ENCODE assay signal across 10 mouse cellular contexts in the genomic region with DNA sequence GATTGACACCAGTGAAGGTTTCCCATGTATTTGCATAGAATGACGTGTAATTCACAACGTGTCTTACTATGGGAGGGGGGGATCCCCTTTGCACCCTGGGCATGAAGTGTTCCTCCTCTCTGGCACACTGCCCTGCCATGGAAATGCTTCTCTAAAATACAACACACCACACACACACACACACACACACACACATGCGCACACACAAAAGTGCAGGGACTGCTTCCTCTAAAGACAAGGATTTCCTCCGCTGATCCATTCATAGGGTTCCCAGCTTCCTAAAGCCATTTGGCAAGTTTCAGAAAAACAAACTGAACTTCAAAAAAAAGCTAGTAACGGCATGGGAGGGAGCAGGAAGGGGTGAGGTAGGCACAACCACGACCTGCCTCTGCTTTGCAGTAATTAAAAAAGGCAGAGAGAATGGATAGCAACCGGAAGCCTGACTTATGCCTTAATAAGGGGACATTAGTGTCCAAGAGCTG. TPM values are rescaled to one million over a fixed set of nuclear protein-coding genes. Genes with fewer than 3 reads are reported as not detected.
DNase-seq lines count a peak whose midpoint lies in the region; ATAC-seq and TF ChIP-seq lines count a peak whose summit lies in the region.
"Had no signal": no experiment of that assay in that cellular context is flagged by ENCODE, and none has a peak within 500 bp of the region (broad histone marks: within the 10 kb centered on the region; RNA-seq: fewer than 3 reads in every experiment).

No protein-coding gene starts in this region.

- peaks cover 7% of the 10 kb centered on the region; the same call in 1 of the 2 replicates for H3K9me3 ChIP-seq in liver, embryonic 12.5 days (replicated peaks)
- peaks cover 4% of the 10 kb centered on the region; the same call in 1 of the 2 replicates for H3K9me3 ChIP-seq in kidney, embryonic 15.5 days (replicated peaks)
- H3K9me3 ChIP-seq in forebrain, postnatal 0 days (ENCODE audit: low read length) = no peaks in the 10 kb centered on the region

- H3K79me2 ChIP-seq in liver, adult 2 months (ENCODE audit: control insufficient read depth, insufficient read depth, low read length) = no peaks in the 10 kb centered on the region

- H3K36me3 ChIP-seq in liver, adult 2 months (ENCODE audit: control insufficient read depth, insufficient read depth, low read length) = no peaks in the 10 kb centered on the region
- H3K36me3 ChIP-seq in liver, embryonic 12.5 days = peaks cover 26% of the 10 kb centered on the region
- 0 out of 2 replicates have a peak, but pooled peaks cover 8% of the 10 kb centered on the region for H3K36me3 ChIP-seq in kidney, embryonic 15.5 days
- H3K36me3 ChIP-seq in forebrain, postnatal 0 days (ENCODE audit: insufficient read depth) = peaks cover 2% of the 10 kb centered on the region; the same call in 1 of the 2 replicates
- H3K36me3 ChIP-seq: midbrain, embryonic 10.5 days had no signal

- TF ChIP-seq CTCF in liver, adult 2 months (IDR thresholded peaks at IDR 0.05; ENCODE audit: low read depth, low read length) = no peak
- TF ChIP-seq CTCF in forebrain, postnatal 0 days (IDR thresholded peaks at IDR 0.05; ENCODE audit: low read depth) = no peak

- ATAC-seq in liver, embryonic 12.5 days = no peak
- ATAC-seq in kidney, embryonic 15.5 days (replicated peaks; ENCODE audit: low FRiP score) = peak; percentile 17; the same call in 1 of the 2 replicates
- no peak for ATAC-seq in forebrain, postnatal 0 days
- ATAC-seq: intestine, embryonic 16.5 days had no signal

- peak; percentile 18 for DNase-seq in liver, adult 2 months (ENCODE audit: extremely low read depth, low read depth, low spot score)
- DNase-seq in heart, adult 8-10 months (ENCODE audit: low spot score) = peak; percentile 71
- peak; percentile 41 for DNase-seq in naive thymus-derived CD4-positive, alpha-beta T cell, adult 2 months (ENCODE audit: low read depth)
- no peak for DNase-seq in layer of hippocampus, adult 11-12 months (ENCODE audit: low spot score)
- DNase-seq in right cerebral cortex, postnatal 36 days (ENCODE audit: low spot score in 2 of 2) = no peak
- no peak for DNase-seq in forebrain, postnatal 0 days

- no peak overlapping the region for H3K4me3 ChIP-seq in liver, adult 2 months (ENCODE audit: insufficient read depth, low read depth, low read length)
- no peak overlapping the region for H3K4me3 ChIP-seq in liver, embryonic 12.5 days
- no peak overlapping the region for H3K4me3 ChIP-seq in kidney, embryonic 15.5 days (replicated peaks)
- no peak overlapping the region for H3K4me3 ChIP-seq in forebrain, postnatal 0 days (ENCODE audit: low read depth, low read length)
- H3K4me3 ChIP-seq: midbrain, embryonic 10.5 days had no signal

- H3K27ac ChIP-seq in liver, adult 2 months (replicated peaks; ENCODE audit: insufficient read depth, low read depth, low read length) = no peak overlapping the region
- H3K27ac ChIP-seq in liver, embryonic 12.5 days = no peak overlapping the region
- peak overlapping the region; percentile 67; the same call in 1 of the 2 replicates for H3K27ac ChIP-seq in kidney, embryonic 15.5 days
- H3K27ac ChIP-seq in forebrain, postnatal 0 days (ENCODE audit: low read depth, low read length) = no peak overlapping the region
- H3K27ac ChIP-seq: midbrain, embryonic 10.5 days had no signal

- peaks cover 5% of the 10 kb centered on the region for H3K4me1 ChIP-seq in liver, adult 2 months (ENCODE audit: control insufficient read depth, insufficient read depth, low read length)
- H3K4me1 ChIP-seq in liver, embryonic 12.5 days = peaks cover 17% of the 10 kb centered on the region; the same call in 1 of the 2 replicates
- peaks cover 18% of the 10 kb centered on the region for H3K4me1 ChIP-seq in kidney, embryonic 15.5 days
- H3K4me1 ChIP-seq in forebrain, postnatal 0 days (ENCODE audit: insufficient read depth) = peaks cover 3% of the 10 kb centered on the region; the same call in 1 of the 2 replicates

- no peak overlapping the region for H3K9ac ChIP-seq in liver, adult 2 months (ENCODE audit: low read depth, low read length)
- no peak overlapping the region for H3K9ac ChIP-seq in liver, embryonic 12.5 days
- H3K9ac ChIP-seq in kidney, embryonic 15.5 days = no peak overlapping the region
- H3K9ac ChIP-seq in forebrain, postnatal 0 days = no peak overlapping the region

- no peaks in the 10 kb centered on the region for H3K27me3 ChIP-seq in liver, adult 2 months (ENCODE audit: control insufficient read depth, insufficient read depth, low read length)
- H3K27me3 ChIP-seq in liver, embryonic 12.5 days (replicated peaks) = no peaks in the 10 kb centered on the region
- H3K27me3 ChIP-seq in kidney, embryonic 15.5 days = no peaks in the 10 kb centered on the region
- H3K27me3 ChIP-seq in forebrain, postnatal 0 days (ENCODE audit: insufficient read depth, low read length) = no peaks in the 10 kb centered on the region

- no peak for TF ChIP-seq POLR2A in liver, adult 2 months (IDR thresholded peaks at IDR 0.05; ENCODE audit: extremely low read depth, insufficient read depth, low read length)

- H3K4me2 ChIP-seq in liver, embryonic 12.5 days = no peak overlapping the region
- no peak overlapping the region for H3K4me2 ChIP-seq in kidney, embryonic 15.5 days
- no peak overlapping the region for H3K4me2 ChIP-seq in forebrain, postnatal 0 days (ENCODE audit: low read depth)

- WGBS in liver, adult 2 months = 54% methylated on average over 7 of the region's 7 CpGs
- WGBS in liver, embryonic 12.5 days (ENCODE audit: insufficient replicate concordance) = 62% methylated on average over 7 of the region's 7 CpGs
- 43% methylated on average over 7 of the region's 7 CpGs for WGBS in kidney, embryonic 15.5 days
- 42% methylated on average over 7 of the region's 7 CpGs for WGBS in forebrain, postnatal 0 days

RNA-seq across cellular contexts. Expression of a gene that starts 20.5 kb away (rescaled TPM):
- 3.1 and 3.9 TPM in 2 replicates for total RNA-seq in liver, adult 2 months (2014; rRNA removed)
- 1.6 and 2.6 TPM in 2 replicates for polyA plus RNA-seq in liver, adult 2 months (2012; rRNA removed)
- 9.8 and 11.0 TPM in 2 replicates for polyA plus RNA-seq in liver, embryonic 12.5 days (2016; fragmentation: Nextera tagmentation; extraction: Ambion mirVana)
- total RNA-seq in heart, adult 8-10 months (2022) = 10 to 100 TPM; 45.4 to 54.7 (median 50.4) TPM
- 12.7 and 14.7 TPM in 2 replicates for polyA plus RNA-seq in kidney, embryonic 15.5 days (2015; fragmentation: Nextera tagmentation; extraction: Ambion mirVana)
- 30.6 and 58.3 TPM in 2 replicates for total RNA-seq in forebrain, postnatal 0 days (2014; rRNA removed)
- 13.4 and 27.4 TPM in 2 replicates for polyA plus RNA-seq in forebrain, postnatal 0 days (2015; fragmentation: Nextera tagmentation; extraction: Ambion mirVana)

Comparison
In these comparisons a context has a peak if more than half of its experiments do, and no peak if none do; other contexts are left out.
1. DNase-seq: peak in liver, adult 2 months (single experiment), heart, adult 8-10 months (single experiment) and naive thymus-derived CD4-positive, alpha-beta T cell, adult 2 months (single experiment); none in layer of hippocampus, adult 11-12 months (single experiment), right cerebral cortex, postnatal 36 days (0 of 2) and forebrain, postnatal 0 days (single experiment).